Mouse (Mus musculus) cerebellum, adult 11-12 months (tissue): Measurements from ENCODE around the gene Mc3r.

Experiments
- DNase-seq: peaks from one replicate; pipeline ENCODE4 v3.0.0; 2022

Mc3r gene

DNA sequence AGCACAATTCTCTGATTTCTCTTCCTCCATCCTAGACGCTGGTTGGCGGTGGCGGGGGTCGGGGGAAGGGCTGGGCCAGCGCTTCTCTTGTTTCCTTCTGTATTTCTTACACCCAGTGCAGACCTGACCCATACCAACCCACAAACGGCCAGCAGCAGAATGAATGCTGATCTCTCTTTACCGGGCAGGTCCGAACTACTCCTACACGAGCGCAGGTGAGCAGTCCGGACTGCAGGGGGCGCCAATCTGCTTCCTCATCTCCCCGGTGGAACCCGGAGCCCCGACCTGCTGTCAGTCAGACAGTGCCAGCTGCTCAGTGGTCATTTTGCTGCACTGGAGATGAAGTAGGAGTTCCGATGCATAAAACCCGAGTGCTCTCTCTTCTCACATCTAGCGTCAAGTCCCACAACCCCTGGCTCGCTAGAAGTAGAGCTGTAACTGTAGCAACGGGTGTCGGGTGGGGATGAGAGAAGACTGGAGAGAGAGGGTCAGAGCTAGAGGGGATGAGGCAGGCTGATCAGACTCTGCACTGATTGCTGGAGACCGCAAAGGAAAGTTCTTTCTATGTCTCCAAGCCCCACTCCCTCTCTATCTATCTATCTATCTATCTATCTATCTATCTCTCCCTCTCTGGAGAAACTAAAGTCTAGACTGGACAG, at the start of gene Mc3r:
TSS of gene Mc3r (plus strand) at position 387 of the 659 bp plus-strand sequence.
- DNase-seq = peak; percentile 13

DNA sequence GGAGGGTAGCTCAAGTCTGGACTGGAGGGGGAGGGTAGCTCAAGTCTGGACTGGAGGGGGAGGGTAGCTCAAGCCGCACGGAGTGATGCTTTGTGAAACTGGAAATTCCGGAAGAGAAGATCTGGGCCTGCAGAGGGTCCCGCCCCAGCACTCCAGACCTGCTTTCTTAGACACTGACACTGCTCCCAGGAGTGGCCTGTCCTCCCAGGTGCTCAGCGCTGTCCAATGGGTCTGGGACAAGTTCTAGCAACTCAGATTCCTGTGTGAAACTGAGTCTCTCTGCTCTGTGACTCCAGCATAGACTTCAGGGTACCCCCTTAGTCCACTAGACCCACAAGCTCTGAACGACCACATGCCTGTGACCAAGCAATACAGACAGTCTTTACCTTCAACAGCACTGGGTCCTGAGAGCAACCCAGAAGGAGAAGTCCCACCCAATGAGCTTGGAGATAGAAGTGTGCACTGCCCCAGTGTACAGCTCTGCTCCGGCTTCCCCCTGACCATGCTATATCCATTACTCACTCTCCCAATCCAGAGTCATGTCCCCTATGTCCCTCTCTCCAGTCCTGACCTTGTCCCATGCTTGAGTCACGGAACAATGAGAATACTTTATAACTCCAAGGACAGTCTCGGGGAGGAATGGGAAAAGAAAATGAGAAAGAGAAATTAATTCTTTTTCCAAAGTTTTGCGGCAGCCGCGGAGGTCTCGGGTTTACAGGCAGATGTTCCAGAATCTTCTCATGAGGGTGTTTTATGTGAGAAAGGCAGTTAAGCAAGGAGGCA, 46.1 kb upstream of the Mc3r start:
- no peak for DNase-seq

GRCm38 (mm10) chr2:172207003-172207402, 41.3 kb upstream of the Mc3r start:
- peak; percentile 67 for DNase-seq

GRCm38 (mm10) chr2:172213480-172213879, 34.8 kb upstream of the Mc3r start:
- no peak for DNase-seq

GRCm38 (mm10) chr2:172214336-172214735, 34.0 kb upstream of the Mc3r start:
- DNase-seq = no peak

DNA sequence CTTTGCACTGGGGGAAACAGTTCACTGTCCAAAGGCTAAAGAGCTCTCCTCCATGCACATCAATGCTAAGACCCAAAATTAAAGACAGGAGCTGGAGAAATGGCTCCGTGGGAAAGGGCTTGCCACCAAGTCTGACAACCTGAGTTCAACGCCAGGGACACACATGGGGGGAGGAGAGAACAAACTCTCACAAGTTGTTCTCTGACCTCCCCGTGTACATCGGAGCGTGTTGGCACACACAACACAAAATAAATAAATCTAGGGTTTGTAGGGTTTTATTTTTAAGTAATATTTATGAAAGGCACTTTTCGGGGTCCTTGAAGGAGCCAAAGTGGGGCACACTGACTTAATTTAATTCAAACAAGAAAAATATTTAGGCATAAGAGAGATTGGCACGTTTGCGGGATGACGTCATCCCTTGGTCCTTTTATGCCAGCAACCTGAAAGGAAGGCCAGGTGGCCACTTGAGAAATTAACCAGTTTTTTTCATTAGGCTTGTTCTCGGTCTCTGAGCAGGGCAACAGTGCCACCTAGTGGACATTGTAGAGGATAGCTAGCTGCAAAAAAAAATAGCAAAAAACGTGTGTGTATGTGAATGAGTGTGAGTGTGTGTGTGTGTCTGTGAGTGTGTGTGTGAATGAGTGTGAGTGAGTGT, 32.7 kb upstream of the Mc3r start:
- peak; percentile 71 for DNase-seq

- DNase-seq = no peak
Observed at GRCm38 (mm10) chr2:172216163-172216915, 32.0 kb upstream of the Mc3r start.

DNA sequence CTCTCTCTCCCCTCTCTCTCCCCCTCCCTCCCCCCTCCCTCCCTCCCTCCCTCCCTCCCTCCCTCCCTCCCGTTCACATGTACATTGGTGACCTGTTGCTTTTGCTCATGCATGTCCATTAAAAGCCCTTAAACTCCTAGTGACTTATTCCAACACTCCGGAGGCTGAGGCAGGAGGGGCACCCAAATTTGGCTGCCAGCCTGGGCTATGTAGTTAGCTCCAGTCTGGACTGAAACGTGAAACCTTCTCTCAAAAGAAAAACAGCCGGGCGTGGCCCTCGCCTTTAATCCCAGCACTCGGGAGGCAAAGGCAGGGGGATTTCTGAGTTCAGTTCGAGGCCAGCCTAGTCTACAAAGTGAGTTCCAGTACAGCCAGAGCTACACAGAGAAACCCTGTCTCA, 30.4 kb upstream of the Mc3r start:
- no peak for DNase-seq

DNA sequence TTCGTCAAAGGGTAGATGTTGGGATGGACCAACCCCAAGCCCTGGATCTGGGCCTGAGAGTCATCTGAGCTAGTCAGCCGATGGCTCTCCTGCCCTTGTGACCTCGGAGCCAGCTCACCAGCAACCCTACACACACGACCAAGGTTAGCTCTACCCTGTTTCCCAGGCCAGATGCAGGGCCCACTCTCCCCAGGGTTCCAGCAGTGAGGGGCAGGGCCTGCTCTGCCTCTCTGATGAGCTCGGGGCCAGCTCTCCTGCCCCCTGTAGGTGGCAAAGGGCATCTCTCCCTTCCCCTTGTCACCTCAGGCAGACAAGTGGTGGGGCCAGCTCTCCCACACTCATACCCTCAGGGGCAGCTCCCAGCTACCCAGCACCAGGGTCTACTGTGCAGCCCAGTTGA, 29.1 kb upstream of the Mc3r start:
- DNase-seq = no peak

DNA sequence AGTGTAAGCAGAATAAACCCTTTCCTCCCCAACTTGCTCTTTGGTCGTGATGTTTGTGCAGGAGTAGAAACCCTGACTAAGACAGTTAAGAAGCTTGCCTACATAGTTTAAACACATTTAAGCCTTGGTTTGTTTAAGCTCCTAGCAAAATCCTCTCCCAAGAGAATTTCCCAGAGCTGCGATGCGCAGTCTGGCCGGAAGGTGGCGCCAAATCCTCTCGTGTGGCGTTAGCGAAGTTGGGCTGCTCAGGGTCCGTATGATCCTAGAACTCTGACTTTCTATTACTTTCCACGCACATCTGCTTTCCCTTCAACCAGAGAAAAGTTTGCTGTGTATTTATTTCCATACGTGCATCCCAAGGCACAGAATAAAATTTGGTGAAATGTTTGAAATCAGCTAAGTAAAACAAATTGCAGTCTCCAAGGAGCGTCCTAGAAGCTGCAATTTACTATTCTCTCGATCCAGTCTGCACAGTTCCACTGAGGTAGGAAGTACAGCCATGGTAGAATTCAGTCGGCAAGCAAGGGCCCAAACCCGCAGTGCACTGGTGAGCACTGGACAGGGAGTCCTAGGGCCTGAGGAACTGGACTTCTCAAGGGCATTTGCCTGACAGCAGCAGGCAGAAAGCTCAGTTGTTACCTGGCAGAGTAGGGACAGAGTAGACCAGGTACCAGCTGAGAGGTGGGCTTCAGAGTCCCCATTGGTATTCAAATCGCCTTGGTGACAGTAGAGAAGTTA, 26.5 kb upstream of the Mc3r start:
- DNase-seq = peak; percentile 40

GRCm38 (mm10) chr2:172222394-172222785, 25.9 kb upstream of the Mc3r start:
- peak; percentile 88 for DNase-seq

DNA sequence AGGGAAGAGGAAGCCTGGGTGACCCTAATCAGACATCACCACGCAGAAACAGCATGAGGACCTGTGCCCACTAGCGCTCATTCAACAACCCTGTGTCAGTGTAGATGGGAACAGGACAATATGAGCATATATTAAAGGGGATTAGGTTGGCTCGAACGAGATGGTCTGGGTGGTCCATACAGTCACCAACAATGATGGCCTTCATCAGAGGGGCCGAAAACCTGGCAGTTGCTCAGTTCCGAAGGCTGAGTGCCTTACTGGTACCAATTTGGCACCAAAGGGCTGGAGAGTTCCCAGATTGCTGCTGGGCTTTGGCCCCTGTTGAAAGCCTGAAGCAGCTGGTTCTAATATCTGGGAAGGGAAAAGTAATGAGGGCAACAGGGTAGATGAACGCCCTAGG, 25.4 kb upstream of the Mc3r start:
- DNase-seq = peak; percentile 22

DNA sequence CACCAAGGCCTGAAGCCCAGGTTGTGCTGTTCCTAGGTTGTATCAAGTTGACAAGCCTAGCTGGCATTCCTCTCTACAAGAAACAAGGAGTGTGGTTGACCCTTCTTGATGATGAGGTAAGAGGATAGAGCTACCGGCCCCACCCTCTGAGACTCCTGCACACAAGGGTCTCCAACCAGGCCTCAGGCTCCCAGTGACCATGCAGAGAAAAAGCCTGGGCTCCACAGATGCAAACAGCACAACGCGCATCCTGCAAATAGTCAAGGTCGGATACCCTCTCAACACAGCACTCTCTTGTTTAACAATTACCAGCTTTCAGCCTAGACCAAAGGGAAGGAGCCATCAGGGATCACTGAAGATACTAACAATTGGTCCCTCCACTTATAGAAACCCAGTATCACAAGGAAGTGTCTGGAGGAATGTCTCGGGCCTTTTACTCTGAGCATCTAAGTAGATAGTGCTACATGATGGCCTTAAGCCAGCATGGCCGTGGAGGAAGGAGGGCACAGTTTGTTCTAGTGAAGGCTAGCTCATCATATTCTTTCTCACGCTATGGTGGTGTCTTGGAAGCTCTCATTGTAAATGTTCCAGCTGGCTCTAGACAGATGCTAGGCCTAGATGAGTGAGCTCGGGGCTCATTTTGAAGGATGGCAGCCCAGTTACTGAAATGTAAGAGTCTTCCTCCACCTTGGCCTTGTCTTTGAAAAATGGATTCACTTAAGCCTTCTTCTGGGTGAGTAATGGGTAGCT, 24.7 kb upstream of the Mc3r start:
- DNase-seq = no peak

DNA sequence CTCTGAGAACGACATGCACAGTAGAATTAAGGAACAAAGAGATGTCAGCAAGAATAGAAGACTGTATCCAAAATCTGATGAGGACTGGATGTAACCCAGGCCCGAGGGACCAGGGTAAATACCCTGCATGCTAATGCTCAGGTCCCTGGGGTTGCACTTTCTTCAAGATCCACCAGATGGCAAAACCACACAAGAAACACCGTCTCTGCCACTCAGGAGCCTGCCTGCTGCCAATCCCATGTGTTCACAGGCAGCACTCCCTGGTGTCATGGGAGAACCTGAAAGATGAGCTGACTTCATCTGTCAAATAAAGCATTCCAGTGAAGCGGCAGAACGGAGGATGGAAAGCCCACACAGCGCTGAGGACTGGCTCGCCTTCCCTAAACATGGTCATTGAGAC, 21.3 kb upstream of the Mc3r start:
- DNase-seq = no peak

GRCm38 (mm10) chr2:172227808-172228207, 20.5 kb upstream of the Mc3r start:
- DNase-seq = no peak

DNA sequence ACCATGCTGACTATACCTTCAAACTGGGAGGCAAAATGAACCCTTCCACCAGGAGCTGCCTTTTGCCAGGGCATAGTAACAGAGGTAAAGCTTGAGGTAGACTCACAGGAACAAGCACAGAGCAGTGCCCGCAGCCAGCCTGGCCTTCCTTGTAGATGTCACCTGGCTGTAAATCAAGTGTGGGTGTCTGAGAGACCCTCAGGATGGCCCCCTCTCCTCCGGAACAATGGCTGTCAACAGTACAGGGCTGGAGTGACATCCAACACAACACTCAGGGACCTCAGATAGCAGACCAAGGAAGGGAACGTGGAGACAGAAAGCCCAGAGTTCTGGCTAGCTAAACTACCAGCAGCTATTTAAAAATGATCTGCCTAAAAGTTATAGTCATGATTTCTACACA, 19.1 kb upstream of the Mc3r start:
- no peak for DNase-seq

GRCm38 (mm10) chr2:172230126-172230525, 18.2 kb upstream of the Mc3r start:
- no peak for DNase-seq

DNA sequence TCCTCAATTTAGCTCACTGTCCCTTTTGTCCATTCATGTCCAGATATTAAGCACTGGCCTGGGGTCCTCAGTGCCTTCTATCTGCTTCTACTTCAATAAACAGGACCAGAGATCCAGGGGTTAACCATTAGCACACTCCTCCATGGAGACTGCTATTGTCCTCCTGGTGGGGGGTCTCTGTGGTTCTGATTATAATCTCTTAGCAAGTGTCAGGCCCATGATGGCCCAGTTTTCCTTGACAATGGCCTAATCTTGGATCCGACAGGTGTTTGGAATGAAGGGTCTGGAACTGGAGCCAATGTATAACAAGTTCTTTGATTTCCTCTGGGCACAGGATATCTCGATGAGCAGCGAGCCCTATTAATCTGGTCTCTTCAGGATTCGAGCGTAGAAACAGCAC, 10.1 kb upstream of the Mc3r start:
- no peak for DNase-seq

DNA sequence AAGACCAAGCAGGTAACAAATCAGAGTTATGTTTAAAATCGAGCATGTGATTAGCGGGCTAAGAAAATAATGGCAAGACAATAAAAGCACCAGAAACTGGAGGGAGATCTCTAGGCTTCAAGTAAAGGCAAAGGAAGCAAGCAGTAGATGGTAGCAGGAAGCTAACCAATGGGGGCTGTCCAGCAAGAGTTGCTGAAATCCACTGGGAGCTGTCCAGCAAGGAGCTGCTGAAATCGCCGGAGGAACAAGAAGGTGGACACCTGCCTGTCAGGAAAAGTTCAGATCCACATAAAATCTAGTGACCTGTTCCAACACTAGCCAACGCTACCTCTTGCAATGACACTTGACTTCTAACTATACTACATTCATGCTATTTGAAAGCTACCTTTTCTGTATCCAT, 7.3 kb upstream of the Mc3r start:
- no peak for DNase-seq

GRCm38 (mm10) chr2:172245497-172245896, 2.8 kb upstream of the Mc3r start:
- no peak for DNase-seq

DNA sequence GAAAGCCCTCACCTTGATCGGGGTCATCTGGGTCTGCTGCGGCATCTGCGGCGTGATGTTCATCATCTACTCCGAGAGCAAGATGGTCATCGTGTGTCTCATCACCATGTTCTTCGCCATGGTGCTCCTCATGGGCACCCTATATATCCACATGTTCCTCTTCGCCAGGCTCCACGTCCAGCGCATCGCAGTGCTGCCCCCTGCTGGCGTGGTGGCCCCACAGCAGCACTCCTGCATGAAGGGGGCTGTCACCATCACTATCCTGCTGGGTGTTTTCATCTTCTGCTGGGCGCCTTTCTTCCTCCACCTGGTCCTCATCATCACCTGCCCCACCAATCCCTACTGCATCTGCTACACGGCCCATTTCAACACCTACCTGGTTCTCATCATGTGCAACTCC, 1.0 kb downstream of the Mc3r start:
- no peak for DNase-seq

GRCm38 (mm10) chr2:172256418-172256817, 8.1 kb downstream of the Mc3r start:
- no peak for DNase-seq
